Mouse (Mus musculus) cerebellum, postnatal 36 days (tissue): ENCODE data around the gene Tctex1d2.

ENCODE experiments used
- DNase-seq, 2 experiments: peaks; one replicate each; pipeline ENCODE4 v3.0.0; 2021 to 2022; ENCODE audit warnings: mixed read lengths in 2 of 2

The Tctex1d2 gene

DNA sequence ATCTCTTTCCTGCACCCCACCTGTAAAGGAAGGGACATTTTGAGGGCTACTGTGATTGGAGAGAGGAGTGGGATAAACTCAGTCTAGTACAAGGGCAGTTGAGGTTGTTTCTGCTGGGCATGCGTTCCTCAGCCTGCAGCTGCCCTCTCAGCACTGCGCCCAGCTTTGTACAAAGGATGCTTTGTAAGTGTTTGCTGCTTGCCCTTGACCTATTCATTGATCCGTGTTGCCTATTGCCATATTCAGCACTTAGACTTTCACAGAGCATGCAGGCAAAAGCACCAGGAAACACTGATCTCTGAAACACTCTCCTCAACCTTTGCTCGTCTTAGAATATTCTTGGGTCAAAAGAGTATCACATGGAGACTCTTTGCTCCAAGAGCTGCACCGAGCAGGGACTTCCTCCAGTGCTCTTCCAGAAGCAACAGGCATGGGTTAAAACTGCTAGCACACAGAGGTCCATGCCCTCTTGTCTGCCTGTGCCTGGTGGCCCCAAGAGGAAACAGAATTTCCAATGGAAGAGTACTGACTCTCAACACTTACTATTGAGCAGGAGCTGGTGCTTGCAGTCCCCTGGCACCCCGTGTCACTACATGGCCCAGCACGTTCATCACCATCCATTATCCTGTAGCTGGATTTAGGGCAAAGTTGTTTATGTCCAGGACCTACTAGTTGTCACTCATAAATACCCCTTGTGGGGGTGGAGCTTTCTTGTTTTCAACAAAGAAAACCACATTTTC is 52.9 kb downstream of the Tctex1d2 start:
- DNase-seq, result no peak

DNA sequence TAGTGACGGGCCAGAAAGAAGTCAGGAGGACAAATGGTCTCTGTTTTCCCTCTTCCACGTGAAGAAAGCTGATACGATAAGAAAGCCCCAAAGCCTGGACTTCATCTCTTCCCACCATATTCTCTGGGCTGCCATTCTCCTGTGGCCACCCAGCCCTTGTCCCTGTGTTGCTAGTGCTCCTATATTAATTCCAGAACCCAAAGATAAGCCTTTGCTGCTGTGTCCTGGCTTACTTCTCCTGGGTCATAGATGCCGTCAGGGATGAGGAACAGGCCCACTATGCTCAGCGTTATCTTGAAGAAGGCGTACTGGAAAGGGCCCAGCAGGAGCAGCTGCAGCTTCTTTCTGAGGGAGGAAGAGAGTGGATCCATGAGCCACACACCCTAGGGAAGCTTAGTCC is 57.8 kb downstream of the Tctex1d2 start:
- no peak for DNase-seq
